Mouse (Mus musculus): Measurements from ENCODE around the gene Lrmda.

The Lrmda gene

DNA sequence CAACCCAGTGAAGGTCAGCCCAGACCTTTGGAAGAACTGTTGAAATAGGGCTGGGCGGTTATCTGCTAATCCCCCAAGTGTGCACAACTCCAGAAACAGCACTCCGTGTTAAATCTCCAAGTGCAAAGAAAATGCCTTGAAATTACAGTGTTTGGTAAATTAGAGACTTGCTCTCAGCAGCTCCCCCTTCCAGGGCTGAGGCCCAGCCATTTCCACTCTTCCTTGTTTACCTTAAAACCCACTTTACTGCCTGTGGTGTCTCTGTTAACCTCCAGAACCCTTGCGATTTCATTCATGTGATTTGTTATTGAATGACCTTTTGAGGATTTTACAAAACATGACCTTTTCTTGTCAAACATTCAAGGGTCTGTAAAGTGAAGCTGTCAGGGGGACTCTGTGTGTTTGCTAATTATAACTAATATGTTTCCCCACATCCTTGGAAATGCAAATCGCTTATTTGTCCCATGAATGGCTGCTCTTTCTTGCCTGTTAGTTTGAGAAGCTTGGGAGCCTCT, 136.1 kb downstream of the Lrmda start:
- no peak for DNase-seq (ENCODE audit: low read depth, low spot score)

DNA sequence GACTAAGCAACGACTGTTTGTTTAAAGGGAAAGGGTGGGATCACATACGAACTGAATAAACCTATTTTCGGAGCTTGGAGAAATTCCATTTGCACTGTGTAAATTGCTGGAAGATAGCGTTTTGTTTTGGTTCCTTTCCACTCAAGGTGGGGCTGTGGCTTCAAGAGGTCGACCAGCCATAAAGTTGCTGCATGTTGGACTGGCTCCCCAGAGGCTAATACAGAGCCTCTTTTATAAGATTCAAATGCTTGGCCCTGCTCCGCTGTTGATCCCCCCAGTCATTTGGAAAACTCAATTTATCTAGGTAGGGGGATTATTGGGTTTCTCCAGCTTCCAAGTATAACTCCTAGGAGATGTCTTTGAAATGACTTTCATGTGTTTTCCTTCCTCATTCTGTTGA, 137.5 kb downstream of the Lrmda start:
- DNase-seq (ENCODE audit: low read depth, low spot score) = no peak

DNA sequence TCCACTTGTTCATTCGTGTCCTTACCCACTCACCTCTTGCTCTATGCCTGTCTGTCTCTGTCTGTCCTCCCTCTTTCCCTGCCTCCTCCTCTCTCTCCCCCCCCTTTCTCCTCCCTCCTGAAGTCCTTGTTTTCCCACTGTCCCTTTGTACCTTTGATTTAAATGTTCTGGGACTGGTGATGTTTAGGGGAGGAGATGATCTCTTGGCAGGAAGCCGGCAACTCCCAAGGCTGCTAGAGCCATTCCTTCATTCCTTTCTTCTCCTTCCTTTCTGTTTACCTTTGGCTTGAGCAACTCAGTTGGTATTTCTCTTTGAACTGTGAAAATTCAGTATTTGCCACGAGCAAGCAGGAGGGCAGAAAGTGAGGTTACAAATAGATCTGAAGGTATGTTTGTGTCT, 141.9 kb downstream of the Lrmda start:
- DNase-seq (ENCODE audit: low read depth, low spot score) = no peak

DNA sequence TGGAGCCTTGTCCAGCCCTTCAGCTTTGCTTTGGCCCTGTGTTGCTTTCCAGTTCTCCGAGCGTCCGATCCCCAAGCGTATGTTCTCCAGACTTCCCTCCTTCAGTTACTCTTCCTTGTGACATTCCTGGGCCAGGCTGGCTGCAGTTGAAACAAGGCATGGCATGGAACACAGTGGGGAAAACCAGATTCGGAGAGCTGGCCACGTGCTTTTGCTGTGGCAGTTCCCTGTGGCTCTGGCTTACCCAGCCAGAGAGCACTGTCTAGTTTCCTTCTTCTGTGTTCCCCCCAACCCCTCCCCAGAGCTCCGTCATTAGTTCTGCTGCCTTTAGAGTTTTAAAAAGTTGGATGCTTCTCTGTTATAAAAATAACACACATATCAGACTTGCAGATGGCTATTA, 147.8 kb downstream of the Lrmda start:
- DNase-seq (ENCODE audit: low read depth, low spot score) = no peak

DNA sequence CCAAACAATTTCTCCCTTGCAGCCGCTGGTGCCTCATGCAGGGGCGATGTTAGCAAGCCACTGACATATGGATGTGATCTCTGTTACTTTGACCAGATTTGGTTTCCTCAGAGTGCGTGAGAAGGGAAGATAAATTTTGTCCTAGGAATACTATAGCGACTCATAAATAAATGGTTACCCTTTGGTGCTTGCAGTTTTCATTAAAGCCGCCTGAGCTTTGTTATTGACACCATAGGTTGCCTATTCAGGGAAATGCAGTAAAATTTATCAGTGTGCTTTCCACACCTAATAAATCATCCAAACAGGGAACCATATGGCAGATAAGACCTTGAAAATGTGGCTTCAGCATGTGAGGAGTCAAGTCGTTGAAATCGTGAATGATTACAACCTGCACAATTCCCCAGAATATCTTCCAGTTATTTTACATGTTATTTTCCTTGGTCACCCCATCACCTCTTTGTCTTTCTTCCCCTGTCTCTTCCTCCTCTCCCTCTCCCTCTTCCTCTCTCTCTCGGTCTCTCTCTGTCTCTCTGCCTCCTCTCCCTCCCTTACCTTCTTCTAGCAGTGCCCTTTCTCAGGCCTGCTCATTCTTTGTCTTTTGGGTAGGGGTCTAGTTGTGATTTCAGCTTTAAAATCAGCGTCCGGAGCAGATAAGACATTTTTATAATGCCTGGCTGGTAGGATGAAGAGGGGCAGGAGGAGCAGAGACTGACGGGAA, 148.7 kb downstream of the Lrmda start:
- no peak for DNase-seq (ENCODE audit: low read depth, low spot score)

DNA sequence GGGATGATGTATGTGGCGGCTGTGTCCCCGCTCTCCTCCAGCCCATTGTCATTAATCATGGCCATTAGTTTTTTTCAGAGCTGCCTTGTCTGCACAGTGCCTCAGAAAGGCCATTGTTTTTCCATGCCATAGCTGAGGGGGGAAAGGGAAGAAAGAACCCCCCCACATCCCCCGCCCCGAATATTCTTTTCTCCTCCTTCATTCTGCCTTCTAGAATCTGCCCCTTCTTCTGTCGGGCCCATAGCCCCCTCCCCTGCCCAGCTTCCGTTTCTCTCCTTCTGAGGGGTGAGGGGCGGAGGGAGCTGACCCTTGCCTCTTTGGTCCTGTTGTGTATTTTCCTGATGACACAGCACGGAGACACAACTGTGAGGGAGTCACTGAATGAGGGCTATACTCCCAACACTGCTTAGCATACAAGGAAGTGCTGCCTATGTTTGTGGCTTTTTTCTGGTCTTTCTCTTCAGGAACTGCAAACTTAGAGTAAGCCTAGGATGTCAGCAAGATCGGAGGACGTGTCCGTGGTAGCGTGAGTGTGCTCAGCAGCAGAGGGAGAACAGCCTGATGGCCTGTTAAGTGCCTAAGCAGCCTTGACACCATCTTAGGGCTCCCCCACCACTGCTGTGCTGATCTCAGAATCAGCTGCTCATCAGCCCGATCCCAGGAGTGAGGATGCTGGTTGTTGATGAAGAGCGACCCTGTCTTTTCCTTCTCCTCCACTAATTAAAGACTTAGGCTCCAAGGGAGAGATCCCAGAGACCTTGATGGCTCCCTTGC, 149.5 kb downstream of the Lrmda start:
- no peak for DNase-seq (ENCODE audit: low read depth, low spot score)

DNA sequence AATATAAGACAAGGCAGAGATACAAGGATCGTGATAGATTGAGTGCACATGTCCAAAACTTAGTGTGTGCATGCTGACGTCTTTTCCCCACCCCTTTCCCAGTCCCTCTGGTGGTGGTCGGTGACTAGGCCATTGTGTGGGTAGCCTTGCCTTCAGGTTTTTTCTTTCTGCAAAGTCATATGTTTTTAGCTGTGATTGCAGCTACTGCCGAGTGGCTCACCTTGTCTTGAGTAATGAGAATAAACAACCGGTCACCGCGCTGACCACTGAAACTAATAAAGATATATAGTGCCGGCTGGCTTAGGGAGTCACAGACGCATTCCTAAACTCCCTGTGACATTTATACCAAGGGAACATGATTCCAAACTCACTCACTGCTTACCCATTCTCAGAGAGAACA, 155.2 kb downstream of the Lrmda start:
- DNase-seq (ENCODE audit: low read depth, low spot score) = no peak

DNA sequence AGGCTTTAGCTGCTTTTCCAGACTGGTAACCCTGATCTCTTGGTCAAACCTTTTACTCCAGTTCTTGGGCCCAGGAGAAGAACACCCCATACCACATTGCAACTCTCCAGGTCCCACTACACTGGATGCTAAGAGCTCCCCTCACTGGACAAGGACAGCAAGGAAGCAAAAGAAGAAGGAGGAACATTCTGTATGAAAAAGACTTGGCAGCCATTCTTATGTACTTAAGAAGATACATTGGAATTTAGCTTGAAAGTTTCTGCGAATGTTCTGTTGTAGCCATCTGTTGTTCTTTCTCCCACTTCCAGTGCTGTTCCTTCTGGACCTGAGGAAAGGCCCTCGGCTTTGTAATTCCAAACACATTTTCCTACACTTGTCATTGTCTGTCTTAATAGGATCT, 160.2 kb downstream of the Lrmda start:
- DNase-seq (ENCODE audit: low read depth, low spot score) = no peak

DNA sequence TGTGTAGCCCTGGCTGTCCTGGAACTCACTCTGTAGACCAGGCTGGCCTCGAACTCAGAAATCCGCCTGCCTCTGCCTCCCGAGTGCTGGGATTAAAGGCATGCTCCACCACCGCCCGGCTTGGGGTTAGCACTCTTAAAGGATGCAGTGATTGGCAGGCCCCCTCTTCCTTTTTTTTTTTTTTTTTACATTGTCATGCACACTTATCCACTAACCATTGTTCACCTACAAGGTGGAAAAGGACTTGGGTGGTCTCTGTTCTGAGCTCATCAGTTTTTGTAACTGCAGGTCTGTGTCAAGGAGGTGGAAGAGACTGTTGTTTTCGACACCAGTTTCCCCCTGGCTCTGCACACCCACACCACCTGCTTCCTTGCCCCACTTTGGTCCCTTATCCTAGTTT, 162.0 kb downstream of the Lrmda start:
- no peak for DNase-seq (ENCODE audit: low read depth, low spot score)

DNA sequence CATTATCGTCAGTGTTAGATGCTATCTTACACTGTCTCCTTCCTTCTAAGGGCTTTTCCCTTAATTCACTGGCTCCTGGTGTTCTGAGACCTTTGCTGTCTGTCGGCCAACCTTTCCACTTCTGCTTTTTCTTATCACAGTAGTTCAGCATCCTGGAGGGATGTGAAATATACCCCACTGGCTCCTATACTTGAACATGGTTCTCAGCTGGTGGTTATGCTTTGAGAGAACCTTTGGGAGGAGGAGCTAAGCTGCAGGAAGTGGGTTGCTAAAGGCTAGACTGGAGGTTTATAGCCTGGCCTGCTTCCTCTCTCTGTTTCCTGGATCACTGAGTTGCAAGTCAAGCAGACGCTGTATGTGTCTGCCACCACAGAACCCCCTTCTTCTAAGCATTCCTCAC, 163.7 kb downstream of the Lrmda start:
- DNase-seq (ENCODE audit: low read depth, low spot score) = no peak

DNA sequence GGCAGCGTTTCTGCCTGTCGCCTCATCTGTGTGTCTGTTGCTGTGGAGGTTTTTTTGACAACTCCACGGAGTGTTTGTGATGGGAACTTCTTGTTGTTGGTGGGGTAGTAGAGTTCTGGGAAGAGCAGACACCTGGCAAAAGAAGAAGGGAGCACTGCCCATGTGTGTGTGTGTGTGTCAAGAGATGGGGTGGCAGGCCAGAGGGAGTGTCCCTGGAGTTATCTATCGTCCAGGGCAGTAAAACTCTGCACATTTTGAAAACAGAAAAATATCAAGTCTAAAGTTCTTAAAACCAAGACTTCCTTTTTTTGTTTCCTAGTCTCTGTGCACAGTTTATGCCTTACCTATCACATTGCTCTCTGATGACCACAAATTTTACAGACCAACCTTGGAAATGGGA, 165.9 kb downstream of the Lrmda start:
- no peak for DNase-seq (ENCODE audit: low read depth, low spot score)

DNA sequence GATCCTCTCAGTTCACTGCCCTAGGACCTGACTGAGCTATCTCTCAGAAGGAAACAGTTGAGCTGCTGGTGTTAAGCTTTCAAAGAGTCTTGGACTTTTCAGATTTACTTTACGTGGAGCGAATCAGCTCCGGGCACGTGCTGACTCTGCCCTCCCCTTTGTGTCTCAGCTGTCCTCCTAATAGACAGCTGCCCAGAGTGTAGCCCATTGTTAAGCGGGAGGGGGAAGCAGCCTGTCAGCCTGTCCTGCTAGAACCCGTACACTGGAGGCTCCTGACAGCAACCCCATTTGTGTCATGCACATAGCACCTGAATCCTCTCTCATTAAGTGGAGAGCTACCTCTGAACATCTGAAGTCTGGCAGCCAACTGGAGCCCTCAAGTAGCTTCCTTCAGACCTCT, 170.6 kb downstream of the Lrmda start:
- no peak for DNase-seq (ENCODE audit: low read depth, low spot score)

DNA sequence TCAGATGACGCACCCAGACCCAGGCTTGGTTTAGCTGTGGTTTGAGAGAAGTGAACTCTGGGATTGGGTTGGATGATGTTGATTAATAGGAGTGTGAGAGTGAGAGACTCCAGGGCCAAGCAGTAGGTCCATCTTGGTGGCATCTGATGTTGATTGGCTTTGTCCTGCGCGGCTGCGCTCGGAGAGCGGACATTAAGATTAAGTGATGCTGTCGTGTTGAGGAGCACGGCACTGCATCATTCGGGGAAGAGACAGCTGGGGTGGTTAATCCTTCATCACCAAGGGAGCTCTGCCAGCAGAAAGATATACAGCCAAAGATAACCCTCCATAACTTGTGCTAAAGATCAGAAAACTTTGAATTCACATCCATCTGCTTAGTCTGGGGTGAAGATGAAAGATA, 172.7 kb downstream of the Lrmda start:
- no peak for DNase-seq (ENCODE audit: low read depth, low spot score)

DNA sequence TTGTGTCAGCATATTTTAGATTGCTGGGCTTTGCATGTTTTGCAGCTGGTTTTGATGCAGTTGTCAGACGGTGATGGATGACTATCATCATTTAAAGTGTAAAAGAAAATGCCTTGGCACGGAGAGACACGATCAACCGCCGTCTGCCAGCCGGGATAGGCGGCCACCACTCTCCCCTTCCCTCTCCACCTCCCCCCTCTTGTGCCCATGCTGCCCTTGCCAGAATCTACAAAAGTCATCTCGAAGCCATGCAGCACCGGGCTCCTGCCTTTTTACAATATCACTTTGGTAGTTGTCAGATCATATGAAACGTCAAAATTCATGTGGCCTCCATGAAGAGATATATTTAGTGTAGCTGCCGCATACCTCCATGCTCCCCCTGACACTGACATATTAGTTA, 178.5 kb downstream of the Lrmda start:
- DNase-seq (ENCODE audit: low read depth, low spot score) = no peak

DNA sequence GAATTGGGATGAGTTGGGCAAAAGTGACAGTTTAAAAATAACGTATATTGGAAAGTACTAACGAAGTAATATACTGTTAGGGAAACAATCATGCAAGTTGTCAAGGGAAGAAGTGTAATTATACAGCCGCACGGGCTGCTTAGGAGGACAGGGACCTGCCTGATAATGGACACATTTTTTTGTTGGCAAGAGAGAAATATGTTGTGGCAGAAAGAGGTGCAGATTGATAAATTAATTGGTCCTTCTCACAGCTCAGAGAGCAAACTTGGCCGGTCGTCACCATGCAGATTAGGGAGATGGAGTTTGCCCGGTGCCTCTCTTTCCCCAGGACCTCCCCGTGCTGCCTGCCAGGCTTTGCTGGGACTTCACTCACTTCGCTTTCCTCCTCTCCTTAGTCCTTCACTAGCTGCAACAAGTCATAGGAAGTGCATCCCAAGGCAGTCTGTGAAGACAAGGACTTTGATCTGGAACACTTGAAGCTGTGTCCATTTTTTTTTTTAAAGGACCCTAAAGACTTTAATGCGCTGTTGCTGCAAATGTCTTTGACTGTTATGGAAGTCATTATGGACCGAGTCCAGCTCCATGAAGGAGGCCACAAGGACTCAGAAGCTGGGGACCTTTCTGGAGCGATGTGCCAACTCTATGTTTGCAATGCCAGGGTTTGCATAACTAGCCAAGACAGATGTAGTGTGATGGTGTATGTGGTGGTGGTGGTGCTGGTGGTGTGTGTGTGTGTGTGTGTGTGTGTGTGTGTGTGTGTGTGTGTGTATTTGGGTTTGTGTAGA, 179.3 kb downstream of the Lrmda start:
- DNase-seq (ENCODE audit: low read depth, low spot score) = no peak

DNA sequence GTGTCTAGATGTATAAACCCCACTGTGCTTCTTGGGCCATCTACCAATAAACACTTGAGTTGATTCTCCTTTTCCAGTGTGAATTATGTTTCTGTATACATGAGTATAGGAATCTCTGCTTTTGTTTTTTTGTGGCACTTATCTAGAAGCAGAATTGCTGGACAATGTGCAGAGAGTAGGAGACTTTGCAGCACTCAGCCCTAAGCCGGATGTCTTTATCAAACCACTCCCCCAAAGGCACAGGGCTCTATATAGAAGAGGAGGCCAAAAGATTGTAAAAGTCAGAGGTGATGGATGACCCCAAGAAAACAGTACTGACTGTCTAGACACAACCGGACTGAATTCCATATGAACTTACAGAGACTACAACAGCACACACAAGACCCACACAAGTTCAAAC, 182.2 kb downstream of the Lrmda start:
- no peak for DNase-seq (ENCODE audit: low read depth, low spot score)

DNA sequence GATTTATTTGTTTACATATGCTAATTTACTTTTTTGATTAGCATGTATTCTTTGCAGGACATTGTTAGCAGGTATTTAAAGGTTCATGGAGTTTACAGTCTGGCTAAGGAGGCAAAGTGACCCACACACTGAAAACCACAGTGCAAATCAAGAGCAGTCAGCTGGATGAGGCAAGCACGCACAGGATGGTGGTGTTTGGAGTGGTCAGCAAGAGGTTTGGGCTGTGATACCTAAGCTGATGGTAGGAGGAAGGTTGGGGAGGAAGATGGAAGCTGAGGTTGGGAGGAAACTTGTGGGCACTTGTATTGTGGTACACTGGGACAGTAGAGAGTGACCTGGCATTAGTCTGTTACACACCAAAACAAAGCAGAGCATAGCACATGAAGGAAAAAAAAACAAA, 191.1 kb downstream of the Lrmda start:
- DNase-seq (ENCODE audit: low read depth, low spot score) = no peak

DNA sequence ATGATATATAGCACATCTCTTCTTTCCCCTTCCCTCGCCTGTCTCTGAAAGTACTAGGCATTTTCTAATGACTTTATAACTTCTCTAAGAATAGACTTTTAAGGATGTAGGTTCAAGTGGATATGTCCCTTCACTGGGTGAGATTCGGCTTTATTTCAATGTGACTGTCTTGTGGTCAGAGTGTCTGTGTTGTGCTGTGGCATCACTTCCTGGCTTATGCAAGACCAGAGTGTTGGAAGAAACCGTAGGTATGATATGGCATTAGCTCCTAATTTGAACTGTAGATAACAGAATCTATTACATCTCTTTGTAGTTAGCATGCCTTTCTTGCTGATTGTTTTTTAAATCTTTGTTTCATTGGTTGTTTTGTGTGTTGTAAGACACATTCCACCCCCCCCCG, 198.7 kb downstream of the Lrmda start:
- no peak for DNase-seq (ENCODE audit: low read depth, low spot score)

DNA sequence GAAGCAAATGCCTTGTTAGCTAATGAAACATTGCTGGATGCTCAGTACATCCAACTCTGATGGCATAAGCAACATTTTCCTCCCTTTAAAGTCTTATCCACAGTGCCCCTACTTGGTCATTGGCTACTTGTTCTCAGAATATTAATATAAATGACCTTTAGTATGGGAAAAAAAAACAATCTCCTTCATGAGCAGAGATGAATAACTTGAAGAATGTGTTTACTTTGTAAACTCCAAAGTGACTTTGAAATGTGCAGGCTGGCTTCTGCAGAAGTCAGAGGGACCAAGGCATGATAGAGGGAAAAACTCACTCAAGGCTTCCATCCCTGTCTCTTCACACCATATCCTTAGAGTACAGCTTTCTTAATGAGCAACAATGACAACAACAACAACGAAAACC, 202.5 kb downstream of the Lrmda start:
- DNase-seq (ENCODE audit: low read depth, low spot score) = no peak

DNA sequence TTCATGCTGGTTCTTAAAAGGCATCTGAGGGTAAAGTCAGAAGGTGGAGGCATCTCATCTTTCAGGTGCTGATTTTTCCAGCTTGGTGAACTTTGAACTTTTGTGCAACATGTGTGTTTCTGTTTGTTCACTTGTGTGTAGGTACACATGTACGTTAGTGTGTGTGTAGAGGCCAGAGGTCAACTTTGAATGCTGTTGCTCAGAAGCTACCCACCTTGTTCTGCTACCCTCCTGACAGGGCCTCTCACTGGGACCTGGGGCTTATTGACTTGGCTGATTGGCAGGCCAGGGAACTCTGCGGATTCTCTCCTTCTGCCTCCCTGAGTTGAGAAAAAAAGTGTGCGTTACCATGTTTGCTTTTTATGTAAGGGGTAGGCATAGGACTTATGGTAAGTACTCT, 203.1 kb downstream of the Lrmda start:
- DNase-seq (ENCODE audit: low read depth, low spot score) = no peak

DNA sequence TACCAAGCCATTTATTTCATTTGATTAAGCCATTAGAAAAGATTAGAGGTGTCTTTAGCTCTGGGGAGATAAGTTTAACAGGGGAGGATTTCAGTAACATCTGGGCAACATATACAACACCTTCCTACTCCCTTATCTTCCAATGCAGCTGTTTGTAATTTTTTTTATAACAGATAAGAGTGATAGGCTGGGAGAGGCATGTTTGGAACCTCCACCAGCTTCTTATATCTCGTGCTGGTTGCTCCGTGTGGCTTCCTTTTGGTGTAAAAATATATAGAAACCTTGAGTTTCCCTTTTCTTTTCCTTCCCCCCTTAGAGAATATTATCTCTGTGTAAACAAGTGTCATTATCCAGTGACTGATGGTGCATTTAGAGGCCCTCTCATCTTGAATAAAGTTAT, 206.7 kb downstream of the Lrmda start:
- no peak for DNase-seq (ENCODE audit: low read depth, low spot score)

DNA sequence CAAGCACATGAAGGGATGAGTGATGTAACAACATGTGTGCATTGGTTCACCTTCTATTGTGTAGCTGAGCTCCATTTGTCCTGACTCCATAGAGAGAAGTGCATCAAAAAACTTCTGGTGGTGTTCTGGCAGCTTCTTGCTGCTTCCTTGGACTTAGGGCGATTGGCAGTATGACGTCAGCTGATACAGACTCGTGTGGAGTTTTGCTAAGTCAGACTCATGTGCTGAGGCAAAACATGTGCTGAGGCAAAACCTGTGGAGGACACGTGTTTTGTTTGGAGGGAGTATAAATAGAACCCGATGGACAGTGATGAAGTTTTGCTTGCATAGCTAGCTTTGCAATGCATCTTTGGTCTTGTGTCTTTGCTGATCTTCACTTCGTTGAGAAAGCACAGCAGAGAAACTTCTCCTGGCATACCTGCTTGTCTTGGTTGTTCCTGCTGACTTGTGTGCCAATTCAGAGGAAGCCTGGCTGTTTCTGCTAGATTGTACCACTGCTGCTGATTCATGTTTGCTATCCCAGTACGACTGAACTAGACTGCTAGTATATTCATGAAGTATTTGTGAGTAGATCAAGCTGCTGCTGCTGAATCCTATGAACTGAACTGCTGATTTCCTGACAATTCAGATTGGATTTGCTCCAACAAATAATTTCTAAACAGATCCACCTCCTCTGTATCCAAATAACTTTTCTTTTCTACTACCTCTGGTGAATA, 208.9 kb downstream of the Lrmda start:
- DNase-seq (ENCODE audit: low read depth, low spot score) = no peak

All from A20 (cell line).